Mouse (Mus musculus) ES-E14 (cell line): ENCODE results near the gene Gm11084.

ENCODE experiments used
- CHD2 ChIP-seq: IDR thresholded peaks from 2 replicates; pipeline ENCODE4 v1.6.1; 2014; ENCODE audit warnings: mild to moderate bottlenecking, low read depth, low read length, inconsistent platforms
- HCFC1 ChIP-seq: IDR thresholded peaks from 2 replicates; pipeline ENCODE4 v1.6.1; 2012; ENCODE audit warnings: low read length, inconsistent platforms, borderline replicate concordance; ENCODE audit not compliant: insufficient read depth
- ZC3H11A ChIP-seq: IDR thresholded peaks from 2 replicates; pipeline ENCODE4 v1.6.1; 2012; ENCODE audit warnings: low read depth, mild to moderate bottlenecking, inconsistent platforms, low read length, borderline replicate concordance

GRCm38 (mm10) chr2:73027126-73027525 is 40.6 kb upstream of the Gm11084 start:
- TF ChIP-seq CHD2 (no peak), ZC3H11A (no peak), HCFC1 (no peak)
